Mouse (Mus musculus) left cerebral cortex, postnatal 36 days (tissue): ENCODE measurements at regions not wholly inside any gene's neighbourhood (a gene's known extent, or its start where the extent isn't known, plus 50 kb on each side); places are given as distances from the start of the nearest gene placed in this dataset.
A peak's percentile ranks its signal among the peaks of the same experiment; 100 is the strongest.

Experiments
- DNase-seq, 2 experiments: peaks; one replicate each; pipeline ENCODE4 v3.0.0; 2021 to 2022; ENCODE audit warnings: low spot score in 2 of 2, mixed read lengths in 1 of 2
- intact Hi-C: fragments of 180-260 bp; cut with DNase I; formaldehyde crosslinking; loops from one replicate; pipeline ENCODE4 v1.15.1; 2025

GRCm38 (mm10) chr9:98791709-98792108, 50.6 kb upstream of the Prr23a1 start:
- no peak for DNase-seq
- intact Hi-C loops = no loop called here

DNA sequence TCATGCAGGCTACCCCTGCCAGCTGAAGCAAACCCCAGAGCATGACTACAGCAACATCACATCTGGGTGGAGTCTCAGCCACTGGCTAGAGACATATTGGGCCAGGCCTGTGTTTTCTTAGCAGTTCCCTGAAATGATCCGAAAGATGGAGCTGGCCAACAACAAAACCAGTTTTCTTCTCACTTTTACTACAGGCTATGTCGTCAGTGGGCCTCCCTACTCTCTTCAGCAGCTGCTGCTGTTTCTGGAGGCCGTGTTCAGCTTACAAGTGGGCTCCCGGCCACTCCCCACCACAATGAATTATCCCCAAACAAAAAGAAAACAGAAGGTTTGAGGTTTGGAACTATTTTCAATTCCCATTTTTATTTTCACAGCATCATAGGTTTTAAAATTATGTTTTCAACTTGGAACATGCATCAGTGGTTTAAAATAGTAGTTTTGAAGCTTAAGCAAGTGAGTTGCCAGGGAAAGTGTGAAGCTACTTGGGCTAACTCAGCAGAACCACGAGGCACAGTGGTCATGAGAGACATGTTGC, 68.6 kb upstream of the Prr23a1 start:
- DNase-seq = peak; percentile 11 to 18
- intact Hi-C loops = no loop called here

DNA sequence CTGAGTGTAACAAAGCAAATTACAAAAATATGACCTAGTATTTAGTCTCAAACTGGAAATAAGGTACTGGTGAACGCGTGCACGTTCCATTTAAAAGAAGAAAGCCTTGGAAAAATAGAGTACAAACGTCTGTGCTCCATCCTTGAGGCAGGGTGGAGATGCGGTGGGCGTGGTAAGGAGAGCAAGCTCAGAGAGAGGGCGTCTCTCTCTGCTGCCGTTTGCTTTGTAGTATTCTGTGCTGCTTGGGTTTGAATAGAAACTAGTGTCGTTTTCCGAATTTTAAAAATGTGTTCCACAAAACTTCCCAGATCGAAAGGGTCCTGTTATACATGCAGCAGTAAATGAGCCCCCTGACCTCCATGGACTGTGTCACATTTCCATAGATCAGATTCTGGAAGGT, 69.1 kb upstream of the Prr23a1 start:
- DNase-seq = no peak
- intact Hi-C loops = no loop called here

- no peak for DNase-seq
- intact Hi-C loops = no loop called here
Observed at GRCm38 (mm10) chr9:98754764-98755163, 87.5 kb upstream of the Prr23a1 start.

DNA sequence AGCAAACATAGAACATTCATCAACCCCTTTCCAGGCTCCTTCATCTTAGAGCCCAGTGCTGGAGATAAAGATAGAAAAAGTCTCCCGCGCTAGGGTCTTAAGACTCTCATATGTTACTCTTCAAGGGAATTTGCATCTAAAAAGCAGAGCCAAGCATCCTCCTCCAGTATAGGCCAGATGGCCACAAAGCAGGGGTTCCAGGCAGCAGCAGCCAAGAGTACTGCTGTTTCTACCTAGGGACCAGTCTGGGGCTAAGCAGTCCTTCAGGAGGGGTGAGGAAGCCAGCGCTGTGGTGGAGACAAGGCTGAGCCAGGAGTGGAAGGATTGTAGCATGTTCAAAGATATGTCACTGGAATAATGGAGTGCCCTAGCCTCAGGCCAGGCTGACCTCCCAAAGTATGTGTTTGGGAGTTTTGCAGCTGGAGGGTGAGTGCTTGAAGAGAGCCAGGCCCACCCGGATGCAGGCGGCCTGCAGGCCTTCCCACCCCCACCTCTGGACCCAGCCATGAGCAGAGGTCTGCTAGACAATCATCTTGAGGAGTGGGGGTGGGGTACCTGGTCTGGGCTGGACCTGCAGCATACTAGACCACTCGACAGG, 88.8 kb upstream of the Prr23a1 start:
- intact Hi-C loops = no loop called here

DNA sequence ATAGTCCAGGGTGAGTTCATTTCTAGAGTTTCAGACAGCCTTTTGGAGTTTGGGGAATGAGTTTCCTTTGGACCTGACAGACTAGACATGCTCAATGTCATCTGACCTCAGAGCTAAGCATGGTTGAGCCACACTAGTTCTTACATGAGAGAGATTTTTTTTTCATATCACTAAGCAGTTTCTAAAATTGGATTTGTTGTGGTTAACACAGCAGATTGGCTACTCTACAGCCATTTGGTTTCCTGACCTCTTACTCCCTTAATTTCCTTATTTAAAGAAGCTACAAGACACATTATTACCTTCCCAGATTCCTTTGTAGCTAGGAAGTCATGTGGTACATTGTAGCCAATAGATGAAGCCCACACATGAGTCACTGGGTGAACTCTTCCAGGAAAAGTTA, 98.5 kb upstream of the Prr23a1 start:
- intact Hi-C loops = no loop called here
- no peak for DNase-seq

More for the DNA sequence above, 88.8 kb upstream of the Prr23a1 start:
- DNase-seq = no peak

- intact Hi-C loops = no loop called here
Observed at GRCm38 (mm10) chr9:98727276-98727860, 114.9 kb upstream of the Prr23a1 start.

GRCm38 (mm10) chr9:98726638-98727037, 115.7 kb upstream of the Prr23a1 start:
- DNase-seq = no peak
- intact Hi-C loops = no loop called here

More at GRCm38 (mm10) chr9:98727276-98727860, 114.9 kb upstream of the Prr23a1 start:
- DNase-seq = no peak

DNA sequence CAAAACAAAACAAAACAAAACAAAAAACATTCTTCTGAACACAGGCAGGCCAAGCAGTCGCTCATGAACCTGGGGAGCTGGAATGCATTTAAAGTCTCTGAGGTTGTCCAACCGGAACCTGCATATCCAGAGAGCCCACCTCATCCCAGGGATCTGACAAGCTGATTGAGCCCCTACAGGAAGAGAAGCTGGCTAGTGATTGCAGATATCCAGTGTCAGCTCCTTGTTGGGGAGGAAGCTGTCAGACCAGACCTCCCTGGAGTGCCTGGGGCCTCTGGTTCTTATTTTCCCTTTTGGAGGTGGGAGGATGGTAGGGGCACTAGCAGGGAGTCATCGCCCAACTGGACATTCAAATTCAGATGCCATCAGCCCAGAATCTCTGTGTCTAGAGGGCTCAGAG, 119.4 kb upstream of the Prr23a1 start:
- intact Hi-C loops = no loop called here
- DNase-seq = no peak

DNA sequence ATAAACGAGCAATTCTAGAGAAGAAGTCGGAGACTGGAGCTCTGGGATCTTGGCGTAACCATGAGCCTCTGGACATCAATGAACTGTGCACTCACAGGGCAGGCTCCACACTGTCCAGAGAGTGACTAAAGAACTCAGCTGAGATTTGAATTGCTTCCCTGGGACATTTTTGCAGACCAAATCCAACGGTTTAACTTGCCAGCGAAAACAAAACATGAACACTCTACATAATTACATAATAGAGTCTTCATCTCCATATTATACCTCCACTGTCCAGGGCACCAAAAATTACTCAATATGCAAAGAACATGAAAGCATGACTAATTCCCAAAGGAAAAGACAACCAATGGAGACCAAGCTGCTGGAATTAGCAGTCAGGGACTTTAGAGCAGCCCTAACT, 119.9 kb upstream of the Mrps22 start:
- intact Hi-C loops = no loop called here
- no peak for DNase-seq

DNA sequence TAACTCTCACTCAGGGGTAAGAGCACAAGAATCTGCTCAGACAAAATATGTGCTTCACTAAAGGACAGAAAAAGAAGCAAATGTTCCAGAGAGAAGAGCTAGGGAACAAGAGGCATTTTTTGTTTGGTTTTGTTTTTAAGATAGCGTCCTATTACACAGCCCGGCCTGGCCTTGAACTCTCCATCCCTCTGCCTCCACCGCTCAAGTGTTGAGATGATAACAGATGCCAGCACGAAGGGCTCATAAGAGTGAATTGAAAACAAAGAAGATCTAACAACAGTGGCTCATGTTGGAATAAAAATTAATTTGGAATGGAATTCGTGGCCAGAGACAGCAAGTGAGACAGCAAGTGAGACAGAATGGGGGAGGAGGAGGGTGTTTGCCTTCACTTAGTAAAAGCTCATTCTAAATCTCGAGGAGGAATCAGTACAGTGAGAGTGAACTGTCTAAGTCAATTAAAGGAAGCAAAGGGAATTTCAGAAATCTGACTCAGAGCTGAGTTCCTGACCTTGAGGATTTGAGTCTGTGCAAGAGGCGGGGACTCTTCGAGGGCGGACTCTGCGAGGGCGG, 116.3 kb upstream of the Mrps22 start:
- intact Hi-C loops = no loop called here
- no peak for DNase-seq

DNA sequence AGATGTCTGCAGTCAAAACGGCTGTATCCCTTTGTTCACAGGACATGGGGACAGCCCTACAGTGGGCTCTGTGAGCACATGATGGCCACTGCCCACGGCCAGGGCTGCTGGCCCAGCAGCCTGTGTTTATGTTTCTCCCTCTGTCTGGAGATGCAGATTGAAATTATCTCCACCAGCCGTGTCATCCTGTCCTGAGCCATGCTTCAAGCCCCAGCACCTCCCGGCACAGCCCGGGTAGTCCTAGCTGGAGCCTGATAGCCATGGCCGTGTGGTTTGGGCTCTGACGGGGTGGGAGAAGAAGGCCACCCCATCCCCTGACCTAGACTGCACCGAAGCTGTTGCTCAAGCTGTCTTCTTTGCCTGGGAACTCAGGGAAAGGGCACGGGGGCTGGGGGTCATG, 113.2 kb upstream of the Mrps22 start:
- no peak for DNase-seq
- intact Hi-C loops = no loop called here

GRCm38 (mm10) chr9:98712826-98713225, 111.4 kb upstream of the Mrps22 start:
- intact Hi-C loops = no loop called here

DNA sequence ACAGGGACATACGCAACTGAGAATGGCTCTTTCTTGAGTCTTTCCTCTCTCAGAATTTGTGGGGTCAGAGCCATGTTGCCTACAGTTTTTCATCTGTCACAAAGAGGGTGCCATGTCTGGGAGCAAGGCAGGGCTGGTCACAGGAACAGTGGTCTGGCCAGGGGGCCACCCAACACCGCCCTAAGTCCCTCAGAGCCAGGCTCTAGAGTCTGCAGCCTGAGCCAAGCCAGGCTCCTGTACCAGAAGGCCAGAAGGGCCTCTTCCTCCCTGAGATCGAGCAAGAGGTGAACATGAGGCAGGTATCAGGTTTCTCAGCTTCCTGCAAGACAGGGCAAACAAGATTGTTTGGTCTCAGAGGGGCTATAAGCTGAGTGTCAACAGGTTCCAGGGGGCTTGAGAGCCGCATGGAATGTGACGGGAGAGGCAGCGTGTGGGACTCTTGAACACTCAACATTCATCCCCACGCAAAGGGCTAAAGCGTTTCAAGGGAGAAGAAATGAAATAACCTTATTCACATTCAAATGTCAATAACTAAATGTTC, 110.6 kb upstream of the Mrps22 start:
- intact Hi-C loops = no loop called here
- DNase-seq = no peak

More at GRCm38 (mm10) chr9:98712826-98713225, 111.4 kb upstream of the Mrps22 start:
- DNase-seq = no peak

- no peak for DNase-seq
- intact Hi-C loops = no loop called here
Observed at GRCm38 (mm10) chr9:98710155-98710710, 108.8 kb upstream of the Mrps22 start.

DNA sequence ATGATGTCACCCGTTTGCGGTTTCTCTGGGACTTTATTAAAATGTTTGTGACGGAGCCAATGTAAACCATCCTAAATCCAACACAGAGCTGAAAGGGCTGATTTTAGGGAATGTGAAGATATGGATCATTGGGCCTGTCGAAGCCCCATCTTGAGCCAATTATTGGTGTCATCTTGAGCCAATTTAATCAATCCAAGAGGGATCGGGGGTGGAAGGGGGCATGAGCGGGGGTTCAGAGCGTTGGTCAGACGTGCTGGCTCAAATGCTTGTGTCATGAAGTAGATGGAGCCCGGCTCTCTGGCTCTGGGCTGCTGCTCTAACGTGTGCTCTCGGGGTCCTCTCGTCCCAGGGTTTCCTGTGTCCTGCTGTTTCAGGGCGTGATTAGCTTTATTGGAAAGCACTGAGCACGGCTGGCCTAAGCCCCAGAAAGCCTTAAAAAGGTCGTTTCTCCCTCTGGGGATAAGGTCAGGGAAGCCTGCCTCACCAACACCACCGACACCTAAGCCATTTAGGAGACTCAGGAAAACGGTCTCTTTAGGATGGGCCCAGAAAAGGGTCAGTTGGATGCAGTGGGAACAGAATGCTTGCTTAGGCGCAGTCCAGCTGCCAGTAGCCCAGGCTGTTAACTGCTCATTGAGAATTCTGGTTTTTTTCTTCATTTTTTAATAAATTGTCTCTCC, 106.7 kb upstream of the Mrps22 start:
- DNase-seq = no peak
- intact Hi-C loops = no loop called here

DNA sequence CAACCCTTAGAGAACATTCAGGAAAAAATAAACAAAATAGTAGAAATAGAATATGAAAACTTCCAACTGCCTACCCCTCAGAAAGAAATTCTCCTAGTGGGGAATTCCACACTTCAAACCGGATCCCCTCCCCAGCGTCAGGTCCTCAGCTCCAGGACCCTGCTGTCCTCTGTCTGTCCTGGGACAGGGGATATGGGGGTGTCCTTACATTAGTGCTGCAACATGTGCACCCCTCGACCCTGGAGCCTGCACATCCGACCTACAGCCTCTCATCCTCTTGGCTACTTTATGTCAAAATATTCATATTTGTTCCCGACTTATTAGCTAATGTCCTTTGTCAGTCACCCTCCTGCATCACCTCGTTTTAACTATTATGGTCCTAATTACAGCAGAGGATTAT, 106.0 kb upstream of the Mrps22 start:
- intact Hi-C loops = no loop called here
- DNase-seq = no peak

- DNase-seq = no peak
- intact Hi-C loops = no loop called here
Observed at GRCm38 (mm10) chr9:98704131-98704530, 102.7 kb upstream of the Mrps22 start.

- no peak for DNase-seq
- intact Hi-C loops = no loop called here
Observed at GRCm38 (mm10) chr9:98703331-98703730, 101.9 kb upstream of the Mrps22 start.

- no peak for DNase-seq
- intact Hi-C loops = no loop called here
Observed at GRCm38 (mm10) chr9:98700571-98700970, 99.1 kb upstream of the Mrps22 start.
